Mouse (Mus musculus): ENCODE data around the gene Crebrf.

Gene Crebrf

DNA sequence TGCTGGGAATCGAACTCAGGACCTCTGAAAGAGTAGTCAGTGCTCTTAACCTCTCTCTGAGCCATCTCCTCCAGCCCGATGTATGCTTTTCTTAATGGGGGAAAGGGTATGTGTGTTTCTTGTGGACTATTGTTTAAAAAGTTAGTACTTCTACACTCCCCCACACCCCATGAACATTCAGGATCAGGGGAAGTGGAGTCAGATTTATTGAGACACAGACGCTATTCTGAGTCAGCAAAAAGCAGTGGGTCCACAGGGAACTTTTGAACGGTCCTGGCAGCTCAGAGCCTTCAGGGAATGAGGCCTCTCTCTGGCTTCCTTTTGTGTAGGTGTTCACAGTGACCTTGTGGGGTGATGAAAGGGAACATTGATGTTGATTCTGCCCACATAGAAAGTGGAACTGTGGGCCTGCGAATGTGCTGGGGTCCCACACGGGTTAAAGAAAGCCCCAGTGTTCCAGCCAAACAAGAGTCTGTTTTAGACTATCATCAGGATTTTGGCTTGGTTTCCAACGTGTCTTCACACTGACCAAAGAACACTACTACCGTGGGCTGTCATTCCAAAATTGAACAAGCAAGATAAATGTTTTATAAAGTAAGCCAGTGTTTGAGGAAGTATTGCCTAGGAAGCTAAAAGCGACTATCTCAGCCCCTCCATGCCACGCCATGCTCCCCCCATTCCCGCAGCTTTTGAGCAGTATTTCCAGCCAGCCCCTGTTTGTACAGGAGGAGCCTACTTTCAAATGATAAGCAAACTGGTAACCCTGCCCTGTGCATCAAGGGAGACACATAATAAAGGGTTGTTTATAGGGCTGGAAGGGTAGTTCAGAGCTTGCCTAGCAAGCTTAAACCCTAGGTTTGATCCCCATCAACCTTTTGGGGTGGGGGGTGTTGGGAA, 9.7 kb upstream of the Crebrf start:
- DNase-seq, result peak; percentile 33

DNA sequence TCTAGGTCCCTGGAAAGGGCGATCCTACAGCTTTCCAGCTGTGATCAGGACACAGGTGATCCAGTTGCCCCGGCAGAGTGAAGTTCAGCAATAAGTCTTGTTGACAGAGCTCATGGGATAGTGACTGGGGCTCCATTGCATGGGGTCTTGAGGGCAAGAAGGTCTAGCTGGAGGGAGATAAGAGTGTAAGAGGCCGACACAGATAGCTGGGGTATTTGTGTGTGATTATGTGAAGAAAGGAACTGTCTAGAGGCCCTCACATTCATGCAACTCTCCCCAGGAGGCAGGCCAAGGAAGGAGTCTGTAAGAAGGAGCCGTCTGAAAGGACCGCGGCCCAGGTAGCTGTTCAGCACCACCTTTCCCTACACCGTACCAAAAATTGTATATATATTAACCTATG, 8.4 kb upstream of the Crebrf start:
- peak; percentile 30 for DNase-seq

DNA sequence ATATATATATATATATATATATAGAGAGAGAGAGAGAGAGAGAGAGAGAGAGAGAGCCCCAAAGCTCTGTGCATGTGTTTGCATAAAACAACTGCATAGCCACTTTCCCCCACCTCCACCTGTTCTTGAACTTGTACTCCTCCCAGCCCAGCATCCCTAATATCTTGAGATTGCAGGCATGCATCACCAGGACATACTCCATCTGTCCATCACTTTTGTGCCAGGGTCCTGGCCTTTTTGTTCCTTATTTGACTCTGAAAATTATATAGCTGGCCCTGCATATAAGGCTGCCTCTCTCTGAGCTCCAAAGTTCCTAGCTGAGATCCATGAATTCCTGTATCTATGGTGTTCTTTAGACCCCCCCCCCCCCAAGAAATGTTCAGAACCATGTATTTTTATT, 7.0 kb upstream of the Crebrf start:
- DNase-seq, result peak; percentile 75

DNA sequence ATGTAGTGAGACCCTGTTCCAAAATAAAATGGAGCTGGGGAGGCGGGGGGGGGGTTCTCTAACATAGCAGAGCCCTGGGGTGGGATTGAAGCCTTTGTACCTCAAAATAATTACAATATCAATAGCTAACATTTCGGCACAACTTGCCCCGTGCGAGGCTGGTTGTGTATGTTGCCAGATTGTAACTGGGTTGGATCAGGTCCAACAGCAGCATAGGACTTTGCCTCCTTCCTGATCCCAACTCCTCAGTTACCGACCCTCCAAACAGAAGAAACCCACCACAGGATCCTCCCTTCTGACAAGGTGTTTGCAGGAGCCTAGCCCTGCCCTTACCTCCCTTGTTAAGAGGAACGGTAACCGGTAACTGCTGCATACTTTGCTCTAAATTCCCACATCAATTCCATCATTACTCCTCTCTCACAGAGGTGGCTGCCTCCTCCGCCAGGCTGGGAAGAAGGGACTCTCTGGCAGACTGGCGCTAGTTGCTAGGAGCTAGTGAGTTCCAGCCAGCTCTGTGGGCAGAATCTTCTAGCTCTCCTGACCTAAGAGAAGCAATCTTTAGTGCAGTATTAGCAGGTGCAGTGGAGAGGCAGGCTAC, 6.4 kb upstream of the Crebrf start:
- DNase-seq, result peak; percentile 53

DNA sequence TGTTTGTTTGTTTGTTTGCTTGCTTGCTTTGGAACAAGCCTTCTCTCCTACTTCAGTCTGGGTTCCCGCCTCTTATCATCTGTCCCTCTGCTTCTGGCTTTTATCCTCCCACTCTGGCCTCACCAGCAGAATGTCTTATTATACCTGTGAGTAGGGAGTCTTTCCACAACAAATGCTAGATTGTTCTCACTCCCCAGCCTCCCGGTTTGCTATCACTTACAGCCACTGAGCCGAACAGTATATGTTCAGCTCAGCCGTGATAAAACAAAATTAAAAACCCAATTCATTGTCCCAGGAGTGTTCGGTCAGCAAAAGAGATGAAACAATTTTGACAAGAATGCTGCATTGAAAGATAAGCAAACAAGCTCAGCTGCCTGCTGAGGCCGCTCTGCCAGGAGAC, 5.4 kb upstream of the Crebrf start:
- DNase-seq, result no peak

DNA sequence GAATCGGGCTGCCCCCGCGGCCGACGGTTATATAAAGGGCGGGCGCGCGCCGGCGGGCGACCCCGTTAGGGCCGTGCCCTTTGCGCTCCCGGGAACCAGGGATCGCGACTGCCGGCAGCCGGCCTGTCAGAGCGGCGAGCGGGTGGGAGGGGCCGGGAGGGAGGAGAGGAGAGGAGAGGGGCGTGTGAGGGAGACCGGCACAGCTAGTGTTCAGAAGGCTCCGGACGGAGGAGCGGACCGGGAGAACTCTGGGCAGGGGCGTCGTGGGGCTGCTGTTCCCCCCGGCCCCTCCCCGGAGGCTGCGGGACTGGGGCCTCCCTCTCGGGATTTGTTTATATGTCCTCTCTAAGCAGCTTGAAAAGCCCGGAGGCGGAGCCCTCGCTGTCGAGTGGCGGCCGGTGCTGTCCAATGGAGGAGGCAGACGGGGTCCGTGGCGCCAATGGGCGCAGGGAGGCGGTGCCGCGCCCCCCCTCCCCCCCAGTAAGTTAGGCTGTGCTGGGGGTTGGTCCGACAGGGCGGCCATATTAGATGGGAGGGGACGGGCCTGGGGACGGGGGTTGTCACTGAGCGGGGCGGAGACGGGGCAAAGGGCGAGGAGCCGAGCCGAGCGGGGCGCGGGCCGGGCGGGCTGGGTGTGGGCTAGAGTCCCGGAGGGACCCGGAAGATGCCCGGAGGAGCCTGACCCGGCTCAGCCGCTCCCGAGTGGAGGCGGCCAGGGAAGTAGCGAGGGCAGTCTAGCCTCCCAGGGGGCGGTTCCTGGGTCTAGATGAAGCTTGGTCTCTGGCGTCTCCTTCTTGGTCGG, 667 bp downstream of the Crebrf start:
- peak; percentile 96 for DNase-seq

DNA sequence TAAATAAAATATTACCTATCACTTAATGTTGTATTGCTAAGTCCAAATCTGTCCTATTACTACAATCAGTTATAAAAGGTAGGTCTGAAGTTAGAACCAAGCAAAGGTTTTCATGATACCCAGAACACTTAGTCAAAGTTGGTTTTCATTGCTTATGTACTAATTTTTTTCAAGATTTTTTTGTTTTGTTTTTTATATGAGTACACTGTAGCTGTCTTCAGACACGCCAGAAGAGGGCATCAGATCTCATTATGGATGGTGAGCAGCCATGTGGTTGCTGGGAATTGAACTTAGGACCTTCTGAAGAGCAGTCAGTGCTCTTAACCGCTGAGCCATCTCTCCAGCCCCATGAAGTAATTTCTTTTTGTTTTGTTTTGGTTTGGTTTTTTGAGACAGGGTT, 2.4 kb downstream of the Crebrf start:
- DNase-seq, result no peak

DNA sequence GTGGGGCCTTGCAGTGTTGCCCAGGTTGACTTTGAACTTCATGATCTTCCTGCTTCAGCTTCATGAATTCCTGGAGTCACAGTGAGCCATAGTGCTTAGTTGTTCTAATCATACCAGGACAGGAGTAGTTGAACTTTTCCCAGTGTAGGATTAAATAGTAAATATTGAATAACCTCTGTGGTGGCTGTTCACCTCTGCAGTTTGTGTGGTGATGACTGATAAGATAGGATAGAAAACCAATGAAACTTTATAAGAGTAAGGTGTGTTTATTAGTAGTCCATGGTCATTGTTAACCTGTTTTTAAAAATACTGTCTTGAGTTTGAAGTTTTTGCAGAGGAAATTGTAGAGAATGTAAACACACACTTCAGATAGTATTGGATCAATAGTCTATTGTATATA, 4.0 kb downstream of the Crebrf start:
- no peak for DNase-seq

DNA sequence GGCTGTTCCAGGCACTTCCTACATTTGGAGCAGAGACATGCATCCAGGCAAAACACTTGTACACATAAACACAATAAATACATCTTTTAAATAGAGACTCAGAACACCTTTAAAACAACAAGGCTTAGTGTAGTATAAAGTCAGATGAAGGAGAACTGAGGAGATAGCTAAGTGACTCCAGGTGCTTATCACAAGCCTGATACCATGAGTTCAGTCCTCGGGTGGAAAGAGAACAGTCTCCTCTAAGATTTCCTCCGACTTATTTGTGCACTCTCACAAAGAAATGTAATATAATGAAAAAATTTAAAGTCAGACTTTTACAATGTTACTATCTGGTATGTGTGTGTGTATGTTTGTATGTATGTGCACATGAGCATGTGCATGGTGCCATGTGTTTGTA, 6.4 kb downstream of the Crebrf start:
- no peak for DNase-seq

DNA sequence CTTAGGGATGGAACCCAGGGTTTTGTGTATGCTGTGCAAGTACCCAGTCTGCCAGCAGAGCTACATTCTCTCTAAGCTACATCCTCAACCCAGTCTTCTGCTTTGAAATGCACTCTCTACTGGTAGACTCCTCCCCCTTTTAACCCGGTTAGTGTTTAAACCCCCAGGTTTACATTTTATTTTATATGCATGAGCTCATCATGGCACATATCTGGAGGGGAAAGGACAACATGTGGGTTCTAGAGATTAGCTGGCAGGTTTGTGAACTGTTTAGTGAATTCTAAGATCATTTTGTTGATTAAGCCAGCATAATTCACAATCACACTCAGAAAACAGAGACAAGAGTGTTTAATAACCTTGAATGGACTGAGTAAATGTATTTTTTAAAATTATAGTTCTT, 9.3 kb downstream of the Crebrf start:
- no peak for DNase-seq

DNA sequence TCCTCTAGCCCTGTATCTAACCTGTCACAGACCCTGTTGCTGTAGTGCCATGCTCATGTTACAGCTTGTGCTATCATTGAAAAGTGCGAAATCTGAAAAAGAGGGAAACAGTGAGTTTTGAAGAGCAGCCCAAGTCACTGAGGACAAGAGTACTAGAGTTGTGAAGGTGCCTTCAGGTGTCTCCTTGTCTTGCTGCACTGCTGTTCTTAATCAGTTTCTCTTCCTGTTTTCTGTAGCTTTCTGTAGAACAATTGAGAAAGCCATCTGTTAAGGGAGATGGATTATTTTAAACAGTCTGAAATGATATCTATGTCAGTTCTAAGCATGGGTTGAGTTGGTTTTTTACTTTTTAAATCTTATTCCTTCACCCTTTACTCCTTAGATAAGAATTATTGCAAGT, 11.2 kb downstream of the Crebrf start:
- DNase-seq, result no peak

DNA sequence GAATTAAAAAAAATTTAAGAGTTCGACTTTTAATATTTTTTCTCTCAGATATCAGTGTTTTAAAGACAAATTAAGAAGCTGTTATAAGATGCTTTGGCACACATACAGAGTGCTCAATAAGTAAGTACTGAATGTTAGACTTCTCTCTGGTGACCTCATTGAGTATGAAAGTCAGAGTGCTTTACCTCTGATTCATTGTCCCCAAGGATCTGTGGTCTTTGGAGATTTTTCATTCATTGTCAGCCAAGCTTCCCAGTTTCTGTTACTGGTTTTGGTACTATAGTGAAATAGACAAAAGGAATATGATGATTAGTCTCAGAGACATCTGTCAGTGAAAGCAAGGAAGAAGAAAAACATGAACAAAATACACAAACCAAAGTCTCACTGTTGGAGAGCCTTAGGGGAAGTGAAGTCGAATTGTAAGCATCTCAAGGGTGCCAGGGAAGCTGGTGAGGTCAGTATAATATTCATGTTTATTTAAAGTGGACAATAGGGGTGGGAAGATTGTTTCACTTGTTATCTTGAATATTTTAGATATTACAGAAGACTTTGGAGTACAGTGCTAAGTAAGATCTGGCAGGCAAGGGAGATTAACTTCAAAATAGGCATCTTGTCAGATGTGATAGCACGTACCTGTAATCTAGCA, 11.8 kb downstream of the Crebrf start:
- no peak for DNase-seq

DNA sequence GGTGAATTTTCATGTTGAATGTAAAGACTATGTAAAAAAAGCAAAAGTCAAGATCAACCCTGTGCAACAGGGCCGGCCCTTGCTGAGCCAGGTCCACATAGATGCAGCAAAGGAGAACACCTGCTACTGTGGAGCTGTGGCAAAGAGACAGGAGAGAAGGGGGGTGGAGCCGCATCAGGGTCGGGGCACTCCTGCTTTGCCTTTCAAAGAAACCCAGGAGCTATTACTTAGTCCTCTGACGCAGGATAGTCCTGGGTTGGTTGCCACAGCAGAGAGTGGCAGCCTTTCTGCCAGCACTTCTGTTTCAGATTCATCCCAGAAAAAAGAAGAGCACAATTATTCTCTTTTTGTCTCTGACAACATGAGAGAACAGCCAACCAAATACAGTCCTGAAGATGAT, 27.1 kb downstream of the Crebrf start:
- no peak for DNase-seq

DNA sequence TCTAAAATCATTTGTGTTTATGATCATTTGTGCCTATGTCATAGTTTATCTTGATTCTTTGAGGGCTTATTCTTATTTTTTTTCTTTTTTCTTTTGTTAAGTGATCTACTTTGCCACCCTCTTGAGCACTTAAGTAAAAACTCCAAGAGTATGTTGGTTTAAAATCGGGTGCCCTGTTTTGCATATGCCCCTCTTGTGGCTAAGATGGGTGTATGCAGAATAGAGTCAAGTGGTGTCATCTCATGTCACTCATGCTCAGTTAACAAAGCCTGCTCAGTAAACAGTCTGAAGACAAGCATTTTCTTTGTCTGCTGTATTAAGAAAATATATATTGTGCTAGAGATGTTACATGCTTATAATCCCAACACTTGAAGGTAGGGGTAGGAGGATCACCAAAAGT, 27.8 kb downstream of the Crebrf start:
- DNase-seq, result no peak

DNA sequence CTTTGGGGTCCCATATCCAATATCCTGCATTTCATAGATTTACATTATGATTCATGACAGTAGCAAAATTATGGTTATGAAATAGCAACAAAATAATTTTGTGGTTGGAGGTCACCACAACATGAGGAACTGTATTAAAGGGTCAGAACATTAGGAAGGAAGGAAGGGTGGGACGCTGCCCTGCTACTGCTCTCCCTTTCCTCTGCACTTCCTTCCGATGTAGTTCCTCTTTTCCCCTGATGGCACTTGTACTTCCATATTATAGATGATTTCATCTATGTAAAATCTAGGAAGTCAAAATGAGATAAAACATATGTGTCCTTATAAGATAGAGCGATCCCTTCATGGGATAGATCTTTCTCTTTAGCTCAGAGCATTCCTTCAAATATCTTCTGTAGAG, 34.5 kb downstream of the Crebrf start:
- DNase-seq, result no peak

DNA sequence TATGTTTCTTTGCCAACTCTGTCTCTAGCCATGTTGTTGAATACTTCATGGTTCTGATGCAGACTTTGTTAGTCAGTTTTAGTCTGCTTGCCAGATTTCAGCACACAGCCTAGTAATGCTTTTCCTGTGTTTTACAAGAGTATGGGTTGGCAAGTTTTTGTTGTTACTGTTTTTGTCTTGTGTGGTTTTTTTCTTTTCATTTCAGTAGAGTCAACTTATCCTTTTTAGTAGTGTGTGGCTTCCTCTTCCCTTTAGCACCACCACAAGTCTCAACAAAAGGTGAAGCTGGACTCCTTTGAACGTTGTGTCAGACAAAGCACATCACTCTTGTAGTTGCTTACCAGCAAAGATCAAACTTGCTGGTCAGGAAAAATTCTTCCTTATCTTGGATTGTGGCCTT, 36.8 kb downstream of the Crebrf start:
- DNase-seq, result no peak

DNA sequence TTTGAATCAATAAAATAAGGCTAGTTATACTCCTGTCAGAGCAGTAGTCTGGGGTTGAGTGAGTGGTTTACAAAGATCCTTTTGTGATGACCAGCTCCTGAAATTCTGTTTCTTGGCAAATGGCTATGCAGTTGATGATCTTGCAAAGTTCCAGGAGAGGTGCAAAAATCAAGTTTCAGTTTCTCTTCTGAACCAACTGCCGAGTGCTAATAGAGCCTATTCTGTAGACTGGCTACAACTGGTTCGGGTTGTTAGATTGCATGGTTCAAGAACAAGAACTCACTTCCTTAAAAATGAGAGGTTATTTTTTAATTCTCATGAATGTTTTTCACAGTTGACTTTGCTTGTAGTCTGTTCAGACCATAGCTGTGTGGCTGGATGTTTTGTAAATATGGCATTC, 38.0 kb downstream of the Crebrf start:
- no peak for DNase-seq

DNA sequence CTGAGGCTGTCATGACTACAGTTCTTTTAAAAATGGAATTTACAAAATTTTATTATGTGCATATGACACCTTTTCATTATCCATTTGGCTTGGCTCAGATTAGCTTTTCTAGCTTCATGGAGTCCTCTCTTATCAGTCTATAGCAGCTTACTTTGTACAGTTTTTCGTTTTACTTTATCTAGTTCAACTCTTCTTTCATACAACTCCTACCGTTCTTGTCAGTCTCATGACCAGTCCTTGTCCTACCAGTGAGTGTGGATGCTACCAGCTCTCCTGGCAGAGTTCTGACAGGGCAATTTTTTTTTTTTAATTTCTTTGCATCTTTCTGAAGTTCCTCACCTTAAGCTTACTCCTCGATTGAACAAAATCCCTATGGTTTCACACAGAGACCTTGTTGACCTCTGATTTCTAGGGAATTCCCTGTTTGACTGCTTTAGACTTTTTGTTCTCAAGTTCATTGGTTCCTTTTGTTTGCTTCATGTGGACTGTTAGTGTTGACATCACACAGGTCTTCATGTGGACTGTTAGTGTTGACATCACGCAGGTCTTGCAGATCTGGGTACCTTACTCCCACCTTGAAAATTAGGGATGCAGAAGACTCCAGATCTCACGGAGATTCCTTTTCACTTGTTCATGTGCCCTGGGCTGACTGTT, 51.8 kb downstream of the Crebrf start:
- no peak for DNase-seq

DNA sequence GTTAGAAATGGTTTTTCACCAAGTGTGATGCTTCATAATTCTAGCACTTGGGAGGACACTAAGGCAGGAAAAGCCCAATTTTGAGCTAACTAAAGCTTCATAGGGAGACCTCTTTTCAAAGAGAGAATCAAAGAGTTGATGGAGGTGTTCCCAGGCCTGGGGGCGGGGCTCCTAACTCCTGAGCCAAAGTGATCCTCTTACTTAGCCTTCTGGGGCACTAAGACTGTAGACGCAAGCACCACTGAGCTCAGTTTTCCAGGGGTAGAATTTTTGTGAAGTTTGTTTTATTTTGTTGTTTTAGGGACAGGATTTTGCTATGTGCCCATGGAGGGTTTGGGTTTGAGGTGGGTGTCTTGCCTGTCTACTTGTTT, 52.3 kb downstream of the Crebrf start:
- DNase-seq, result no peak

DNA sequence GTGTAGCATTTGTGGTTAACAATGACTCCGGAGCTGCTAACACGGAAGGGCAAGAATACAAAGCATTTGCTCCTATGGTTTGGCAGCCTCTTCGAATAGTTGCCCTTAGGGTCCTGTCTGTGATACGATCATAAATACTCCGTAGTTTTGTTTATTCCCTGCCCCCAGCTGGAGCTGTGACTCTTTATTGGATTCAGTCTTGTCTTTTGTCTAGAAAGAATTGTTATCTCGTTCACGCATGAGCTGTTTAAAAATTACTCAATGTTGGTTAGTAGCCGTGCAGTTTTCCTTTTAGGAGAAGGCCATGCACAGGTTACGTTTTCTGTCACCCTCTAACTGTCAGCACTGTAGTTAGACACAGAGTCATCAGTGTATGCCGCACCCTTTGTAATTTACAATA, 60.8 kb downstream of the Crebrf start:
- no peak for DNase-seq

DNA sequence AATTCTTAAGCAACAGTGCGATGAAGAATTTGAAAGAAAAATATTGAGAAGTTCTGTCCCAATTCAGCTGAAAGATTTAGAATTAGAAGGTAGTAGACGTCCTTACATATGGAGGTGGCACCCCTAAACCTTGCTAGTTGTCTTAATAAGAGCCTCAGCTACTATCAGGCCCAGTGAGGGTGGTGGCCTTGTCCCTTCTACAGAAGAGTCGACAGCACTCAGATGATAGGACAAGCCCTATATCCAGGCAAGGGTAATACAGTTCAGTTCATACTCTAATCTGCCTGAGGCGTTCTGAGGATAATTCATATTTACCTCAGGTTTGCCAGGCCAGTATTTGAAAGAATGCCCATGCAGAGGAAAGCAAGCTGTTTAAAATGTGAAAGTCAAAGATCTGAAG, 62.6 kb downstream of the Crebrf start:
- no peak for DNase-seq

DNA sequence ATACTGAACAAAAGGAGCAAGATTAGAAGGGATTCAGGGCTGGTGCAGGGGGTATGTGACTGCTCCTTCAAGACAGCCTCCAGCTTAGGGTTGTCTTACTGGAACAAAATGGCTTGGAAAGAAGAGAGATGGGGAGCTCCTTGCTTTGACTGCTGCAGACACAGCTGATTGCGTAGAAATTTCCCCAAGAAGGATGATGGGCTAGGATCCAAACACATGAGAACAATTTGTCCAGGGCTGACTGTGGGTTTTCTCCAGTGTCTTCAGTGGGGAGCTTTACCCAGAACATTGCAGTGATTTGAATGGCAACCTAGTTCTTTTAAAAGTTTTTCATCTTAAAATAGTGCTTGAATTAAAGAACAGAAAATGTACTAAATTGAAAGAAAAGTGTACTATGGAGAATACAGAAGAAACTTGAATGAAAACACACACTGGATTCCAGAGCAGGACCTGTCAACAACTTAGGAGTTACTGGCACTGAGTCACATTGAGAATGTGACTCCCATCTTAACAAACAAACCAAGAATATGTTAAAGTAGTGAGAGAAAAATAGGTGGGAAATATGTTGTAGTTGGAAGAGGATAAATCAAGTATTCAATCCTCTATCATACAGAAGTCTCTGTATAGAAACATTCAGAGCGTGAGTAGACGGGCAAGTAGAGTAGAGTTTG, 63.1 kb downstream of the Crebrf start:
- DNase-seq, result no peak

Measured in cerebellum, adult 9-10 months (tissue).